Mouse (Mus musculus) liver, postnatal 0 days (tissue): ENCODE data around the gene Trappc10.

Source experiments
- CTCF ChIP-seq: sonication (generic); IDR thresholded peaks from 2 replicates; pipeline ENCODE4 v1.5.1; 2016; ENCODE audit warnings: antibody characterized with exemption, low read depth
- EP300 ChIP-seq: IDR thresholded peaks from 2 replicates; pipeline ENCODE4 v1.6.1; 2016; ENCODE audit warnings: antibody characterized with exemption, low read depth, mild to moderate bottlenecking

- TF ChIP-seq CTCF, result no peak
- no peak for TF ChIP-seq EP300
Measured at GRCm38 (mm10) chr10:78167775-78168174, 76.7 kb downstream of the Trappc10 start.
